Mouse (Mus musculus) kidney, adult 2 months (tissue): Measurements from ENCODE around the gene Mtmr12.

ENCODE experiments used
- CTCF ChIP-seq: fragments of 200-500 bp; conservative IDR thresholded peaks from 2 replicates; pipeline ENCODE4 v1.5.1; 2011; ENCODE audit warnings: low read depth, mild to moderate bottlenecking, control low read depth, low read length, moderate library complexity, mixed read lengths; ENCODE audit not compliant: insufficient read depth, insufficient read length
- POLR2A ChIP-seq: fragments of 200-500 bp; IDR thresholded peaks from one replicate; pipeline ENCODE4 v1.6.1; 2011; ENCODE audit warnings: low read depth, low read length, control low read depth

- TF ChIP-seq POLR2A (no peak), CTCF (no peak)
Observed at GRCm38 (mm10) chr15:12251416-12252140, 46.8 kb downstream of the Mtmr12 start.
